In the genomic region with DNA sequence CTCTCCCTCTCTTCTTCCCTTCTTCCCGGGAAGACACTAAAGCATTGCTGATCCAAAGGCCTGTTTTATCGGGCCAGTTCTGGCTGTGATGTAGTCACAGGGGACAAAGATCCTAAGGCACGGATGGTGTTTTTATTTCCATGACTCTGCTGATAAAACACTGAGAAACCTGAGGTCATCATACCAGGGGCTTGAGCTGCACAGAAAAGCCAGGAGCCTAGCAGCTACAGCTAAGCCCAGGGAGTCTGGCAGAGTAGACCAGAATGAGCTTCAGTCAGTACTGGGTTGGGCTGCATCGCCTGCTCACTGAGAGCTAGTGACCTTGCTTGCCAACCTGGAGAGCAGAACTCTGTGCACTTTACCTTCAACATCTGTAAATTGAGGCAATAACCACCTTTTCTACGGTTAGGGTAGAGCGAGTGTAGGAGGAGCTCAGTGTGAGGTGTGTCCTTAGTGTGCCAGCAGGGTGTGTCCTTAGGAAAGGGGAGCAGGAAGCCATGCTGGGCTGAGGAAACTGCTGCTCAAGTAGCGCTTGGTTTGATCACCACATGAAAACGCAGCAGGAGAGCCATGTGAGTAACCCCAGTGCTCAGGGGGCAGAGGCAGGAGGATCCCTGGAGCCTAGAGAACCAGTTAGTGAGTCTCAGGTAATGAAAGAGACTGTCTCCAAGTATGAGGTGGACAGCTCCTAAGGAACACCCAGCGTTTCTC, we compare ENCODE assay signal across 22 mouse cellular contexts.
DNase-seq lines count a peak whose midpoint lies in the region; ATAC-seq and TF ChIP-seq lines count a peak whose summit lies in the region.
"Had no signal": no experiment of that assay in that cellular context is flagged by ENCODE, and none has a peak within 500 bp of the region (broad histone marks: within the 10 kb centered on the region; RNA-seq: fewer than 3 reads in every experiment).

No protein-coding gene starts in this region.

- H3K36me3 ChIP-seq in kidney, embryonic 15.5 days: no peaks in the 10 kb centered on the region
- no peaks in the 10 kb centered on the region for H3K36me3 ChIP-seq in heart, embryonic 16.5 days (ENCODE audit: control insufficient read depth, insufficient read depth)
- no peaks in the 10 kb centered on the region for H3K36me3 ChIP-seq in small intestine, adult 2 months (ENCODE audit: control insufficient read depth, insufficient read depth, low read length)
- H3K36me3 ChIP-seq: embryonic facial prominence, embryonic 10.5 days; hindbrain, embryonic 13.5 days; lung, embryonic 15.5 days had no signal

- peak overlapping the region; percentile 32; the same call in 1 of the 2 replicates for H3K27ac ChIP-seq in kidney, embryonic 15.5 days
- peak overlapping the region; percentile 47; the same call in 1 of the 2 replicates for H3K27ac ChIP-seq in heart, embryonic 16.5 days (ENCODE audit: low read length)
- peak overlapping the region; percentile 82 for H3K27ac ChIP-seq in small intestine, adult 2 months (ENCODE audit: insufficient read depth, low read depth, low read length)
- H3K27ac ChIP-seq: embryonic facial prominence, embryonic 10.5 days; hindbrain, embryonic 13.5 days; lung, embryonic 15.5 days had no signal

- peaks cover 35% of the 10 kb centered on the region for H3K4me1 ChIP-seq in kidney, embryonic 15.5 days
- 0 out of 2 replicates have a peak, but pooled peaks cover 3% of the 10 kb centered on the region for H3K4me1 ChIP-seq in heart, embryonic 16.5 days (ENCODE audit: control insufficient read depth, insufficient read depth, low read length)
- H3K4me1 ChIP-seq in small intestine, adult 2 months (ENCODE audit: control insufficient read depth, insufficient read depth, insufficient read length, low read length): peaks cover 28% of the 10 kb centered on the region

- TF ChIP-seq POLR2A in small intestine, adult 2 months (IDR thresholded peaks at IDR 0.05; ENCODE audit: low read depth, low read length): no peak

- DNase-seq in kidney, postnatal 14 days: no peak
- DNase-seq in cerebellum, adult 11 months: no peak
- DNase-seq in cerebellum, postnatal 10 days: no peak
- no peak for DNase-seq in frontal cortex, adult 2 months (ENCODE audit: extremely low spot score in 1 of 2, low spot score in 1 of 2)
- DNase-seq: adrenal gland, postnatal 36 days; B cell, adult 2 months; cerebellum, postnatal 25 days; gastrocnemius, postnatal 36 days; kidney, adult 8-10 months; layer of hippocampus, adult 9-11 months; right cerebral cortex, postnatal 14 days; thymus, adult 18-20 months had no signal

- no peak overlapping the region for H3K4me2 ChIP-seq in kidney, embryonic 15.5 days
- H3K4me2 ChIP-seq in heart, embryonic 16.5 days (ENCODE audit: low read depth, low read length): no peak overlapping the region
- H3K4me2 ChIP-seq: hindbrain, embryonic 13.5 days; liver, embryonic 11.5 days; lung, embryonic 15.5 days had no signal

- no peak overlapping the region for H3K9ac ChIP-seq in kidney, embryonic 15.5 days
- no peak overlapping the region for H3K9ac ChIP-seq in heart, embryonic 16.5 days (ENCODE audit: low read length)
- H3K9ac ChIP-seq: hindbrain, embryonic 13.5 days; lung, embryonic 15.5 days had no signal

- no peak for TF ChIP-seq CTCF in small intestine, adult 2 months (IDR thresholded peaks at IDR 0.05; ENCODE audit: extremely low read depth, insufficient read length, insufficient replicate concordance, low read depth, low read length)

- no peaks in the 10 kb centered on the region for H3K27me3 ChIP-seq in kidney, embryonic 15.5 days
- H3K27me3 ChIP-seq in heart, embryonic 16.5 days (ENCODE audit: control insufficient read depth, insufficient read depth, low read length): no peaks in the 10 kb centered on the region
- H3K27me3 ChIP-seq in small intestine, adult 2 months (ENCODE audit: control insufficient read depth, insufficient read depth, low read length): no peaks in the 10 kb centered on the region
- H3K27me3 ChIP-seq: hindbrain, embryonic 13.5 days; lung, embryonic 15.5 days had no signal

- 76% methylated on average over 9 of the region's 9 CpGs for WGBS in kidney, embryonic 15.5 days
- WGBS in heart, embryonic 16.5 days: 69% methylated on average over 9 of the region's 9 CpGs
- WGBS in small intestine, adult 2 months: 31% methylated on average over 9 of the region's 9 CpGs

- no peak overlapping the region for H3K4me3 ChIP-seq in kidney, embryonic 15.5 days (replicated peaks)
- H3K4me3 ChIP-seq in heart, embryonic 16.5 days (ENCODE audit: low read length): no peak overlapping the region
- H3K4me3 ChIP-seq in small intestine, adult 2 months (ENCODE audit: low read depth, low read length): peak overlapping the region; percentile 47
- H3K4me3 ChIP-seq: embryonic facial prominence, embryonic 10.5 days; erythroblast, embryonic 14.5 days; hindbrain, embryonic 13.5 days; lung, embryonic 15.5 days had no signal

- no peaks in the 10 kb centered on the region for H3K9me3 ChIP-seq in kidney, embryonic 15.5 days (replicated peaks)
- no peaks in the 10 kb centered on the region for H3K9me3 ChIP-seq in heart, embryonic 16.5 days (replicated peaks; ENCODE audit: control insufficient read depth, low read length)
- H3K9me3 ChIP-seq: embryonic facial prominence, embryonic 10.5 days; hindbrain, embryonic 13.5 days; lung, embryonic 15.5 days had no signal

- ATAC-seq in kidney, embryonic 15.5 days (replicated peaks; ENCODE audit: low FRiP score): no peak
- 0 out of 2 replicates have a peak, but pooled peaks have one; percentile 42 for ATAC-seq in erythroid progenitor cell, adult 5-6 weeks (replicated peaks; ENCODE audit: low FRiP score, poor library complexity, severe bottlenecking)
- ATAC-seq in heart, embryonic 16.5 days (replicated peaks; ENCODE audit: extremely low read depth, insufficient read depth, low FRiP score): peak; percentile 76
- ATAC-seq: activated CD4-positive, CD25-positive, alpha-beta regulatory T cell, adult 4 months had no signal

Comparison
In these comparisons a context has a peak if more than half of its experiments do, and no peak if none do; other contexts are left out.
1. H3K27ac ChIP-seq: peak in every context shown above with its lines; median percentile 82 in small intestine, adult 2 months; 47 in heart, embryonic 16.5 days; 32 in kidney, embryonic 15.5 days.